ENCODE assay signal across 22 mouse cellular contexts in genomic region chr10:17284858-17285257, GRCm38 (mm10).
"Had no signal": no experiment of that assay in that cellular context is flagged by ENCODE, and none has a peak within 500 bp of the region (broad histone marks: within the 10 kb centered on the region; RNA-seq: fewer than 3 reads in every experiment).

No protein-coding gene starts in this region.

- H3K4me3 ChIP-seq: forebrain, embryonic 15.5 days; heart, embryonic 10.5 days; heart, embryonic 12.5 days; hindbrain, embryonic 15.5 days; layer of hippocampus, adult 2 months; left cerebral cortex, adult 2 months; limb, embryonic 10.5 days; limb, embryonic 12.5 days had no signal

- H3K4me1 ChIP-seq: forebrain, embryonic 15.5 days; heart, embryonic 10.5 days; heart, embryonic 12.5 days; hindbrain, embryonic 15.5 days; limb, embryonic 12.5 days had no signal

- DNase-seq: forebrain, postnatal 0 days; gastrocnemius, postnatal 14 days; gastrocnemius, postnatal 36 days; heart, adult 18-20 months; heart, postnatal 10 days; heart, postnatal 36 days; kidney, adult 18-20 months; kidney, adult 8-10 months; kidney, postnatal 10 days; kidney, postnatal 25 days; kidney, postnatal 4 days; liver had no signal

- H3K9me3 ChIP-seq: forebrain, embryonic 15.5 days; heart, embryonic 10.5 days; heart, embryonic 12.5 days; hindbrain, embryonic 15.5 days; limb, embryonic 10.5 days; limb, embryonic 12.5 days had no signal

- H3K36me3 ChIP-seq: forebrain, embryonic 15.5 days; heart, embryonic 10.5 days; heart, embryonic 12.5 days; hindbrain, embryonic 15.5 days; limb, embryonic 10.5 days; limb, embryonic 12.5 days had no signal

- ATAC-seq: forebrain, embryonic 15.5 days; forebrain, postnatal 0 days; intestine, embryonic 16.5 days had no signal

- H3K27ac ChIP-seq: forebrain, embryonic 15.5 days; heart, embryonic 10.5 days; hindbrain, embryonic 15.5 days; layer of hippocampus, adult 2 months; left cerebral cortex, adult 2 months; limb, embryonic 10.5 days; limb, embryonic 12.5 days had no signal

- H3K27me3 ChIP-seq: forebrain, embryonic 15.5 days; heart, embryonic 12.5 days; hindbrain, embryonic 15.5 days; limb, embryonic 12.5 days had no signal

- H3K4me2 ChIP-seq: forebrain, embryonic 15.5 days; heart, embryonic 12.5 days; hindbrain, embryonic 15.5 days; limb, embryonic 12.5 days; liver, embryonic 11.5 days had no signal

- H3K9ac ChIP-seq: forebrain, embryonic 15.5 days; forebrain, postnatal 0 days; heart, embryonic 12.5 days; hindbrain, embryonic 15.5 days; limb, embryonic 12.5 days had no signal
